ENCODE assay signal across 8 mouse cellular contexts in genomic region chr7:65861591-65862472, GRCm38 (mm10). TPM values are rescaled to one million over a fixed set of nuclear protein-coding genes. Genes with fewer than 3 reads are reported as not detected.
DNase-seq lines count a peak whose midpoint lies in the region; ATAC-seq and TF ChIP-seq lines count a peak whose summit lies in the region.

Gene Pcsk6, plus strand, starts transcription at chr7:65861734.

- no peak for TF ChIP-seq POLR2A in bone marrow macrophage, adult 2 months (IDR thresholded peaks at IDR 0.05; ENCODE audit: borderline replicate concordance, low read depth, low read length)

- no peak within 1 kb of the TSS for H3K27ac ChIP-seq in bone marrow macrophage, adult 2 months (ENCODE audit: insufficient read depth, low read depth, low read length)
- no peak within 1 kb of the TSS for H3K27ac ChIP-seq in hindbrain, embryonic 11.5 days (ENCODE audit: low read depth, low read length)
- H3K27ac ChIP-seq in stomach, embryonic 15.5 days, result no peak within 1 kb of the TSS

- peak within 1 kb of the TSS; percentile 30; the same call in 1 of the 2 replicates for H3K4me3 ChIP-seq in bone marrow macrophage, adult 2 months (ENCODE audit: insufficient read depth, low read length)
- peak within 1 kb of the TSS; percentile 61 for H3K4me3 ChIP-seq in hindbrain, embryonic 11.5 days (ENCODE audit: low read depth, low read length)
- peak within 1 kb of the TSS; percentile 61 for H3K4me3 ChIP-seq in stomach, embryonic 15.5 days (replicated peaks)

- no peaks in the 10 kb centered on the region for H3K9me3 ChIP-seq in hindbrain, embryonic 11.5 days (ENCODE audit: control insufficient read depth, low read length)
- no peaks in the 10 kb centered on the region for H3K9me3 ChIP-seq in stomach, embryonic 15.5 days

- TF ChIP-seq CTCF in bone marrow macrophage, adult 2 months (IDR thresholded peaks at IDR 0.05; ENCODE audit: low read depth, low read length), result no peak

- H3K4me2 ChIP-seq in hindbrain, embryonic 11.5 days (replicated peaks; ENCODE audit: low read depth, low read length), result peak within 1 kb of the TSS; percentile 99
- peak within 1 kb of the TSS; percentile 98 for H3K4me2 ChIP-seq in stomach, embryonic 15.5 days

- peak within 1 kb of the TSS; percentile 64 for H3K9ac ChIP-seq in hindbrain, embryonic 11.5 days (ENCODE audit: low read depth, low read length)
- peak within 1 kb of the TSS; percentile 43; the same call in 1 of the 2 replicates for H3K9ac ChIP-seq in stomach, embryonic 15.5 days

- DNase-seq in cerebellum, adult 11 months, result no peak
- DNase-seq in gastrocnemius, adult 18-20 months (ENCODE audit: low spot score), result no peak
- peak; percentile 71 for DNase-seq in hindbrain, embryonic 11.5 days (ENCODE audit: low spot score)
- peak; percentile 21 to 37 for DNase-seq in layer of hippocampus, postnatal 25 days (ENCODE audit: extremely low spot score in 1 of 2, low spot score in 1 of 2)
- DNase-seq in lung, postnatal 4 days, result peak; percentile 61 to 71

- no peaks in the 10 kb centered on the region for H3K36me3 ChIP-seq in hindbrain, embryonic 11.5 days (ENCODE audit: control insufficient read depth, insufficient read depth, low read length)
- H3K36me3 ChIP-seq in stomach, embryonic 15.5 days, result no peaks in the 10 kb centered on the region

- ATAC-seq in cerebellum, adult (ENCODE audit: insufficient number of reproducible peaks, low FRiP score, low TSS enrichment), result peak; percentile 42; the same call in 1 of the 2 replicates
- peak; percentile 63 for ATAC-seq in hindbrain, embryonic 11.5 days (ENCODE audit: low FRiP score)
- ATAC-seq in stomach, embryonic 15.5 days (ENCODE audit: insufficient read depth, low FRiP score, low read depth), result peak; percentile 56

- H3K27me3 ChIP-seq in hindbrain, embryonic 11.5 days (ENCODE audit: control insufficient read depth, insufficient read depth, low read length), result peaks cover 23% of the 10 kb centered on the region
- H3K27me3 ChIP-seq in stomach, embryonic 15.5 days (replicated peaks), result peaks cover 36% of the 10 kb centered on the region

- no peaks in the 10 kb centered on the region for H3K4me1 ChIP-seq in bone marrow macrophage, adult 2 months (ENCODE audit: control insufficient read depth, insufficient read depth, low read length)
- peaks cover 2% of the 10 kb centered on the region; the same call in 1 of the 2 replicates for H3K4me1 ChIP-seq in hindbrain, embryonic 11.5 days (replicated peaks; ENCODE audit: control insufficient read depth, insufficient read depth, low read length)
- peaks cover 5% of the 10 kb centered on the region for H3K4me1 ChIP-seq in stomach, embryonic 15.5 days

- under 1% methylated on average over 44 of the region's 111 CpGs for WGBS in hindbrain, embryonic 11.5 days
- WGBS in stomach, embryonic 15.5 days, result under 1% methylated on average over 67 of the region's 111 CpGs

RNA-seq across cellular contexts. Expression of gene Pcsk6, which starts in this region (rescaled TPM):
- not detected in 2 replicates for polyA plus RNA-seq in bone marrow macrophage, adult 2 months (2012; ENCODE audit: insufficient read depth, insufficient read length, missing spikeins)
- total RNA-seq in gastrocnemius, adult 18-20 months (2021), result 10 to 100 TPM; 15.8 to 19.4 TPM
- 1.1 and 2.4 TPM in 2 replicates for polyA plus RNA-seq in hindbrain, embryonic 11.5 days (2014; fragmentation: Nextera tagmentation; extraction: Ambion mirVana)
- total RNA-seq in layer of hippocampus, postnatal 25 days (2021), result 10 to 100 TPM; 13.7 to 16.4 TPM
- 4.8 TPM in 2 replicates for polyA plus RNA-seq in stomach, embryonic 15.5 days (2015; fragmentation: Nextera tagmentation; extraction: Ambion mirVana)

Comparison
In these comparisons a context has a peak if more than half of its experiments do, and no peak if none do; other contexts are left out.
1. DNase-seq: peak in hindbrain, embryonic 11.5 days (single experiment), layer of hippocampus, postnatal 25 days (2 of 2) and lung, postnatal 4 days (2 of 2); none in cerebellum, adult 11 months (single experiment) and gastrocnemius, adult 18-20 months (single experiment).
2. Peak in every context shown above with its lines, with median percentiles within 50 percentile points of each other: ATAC-seq and H3K4me3 ChIP-seq.